Mouse (Mus musculus) E14TG2a.4 (cell line): Measurements from ENCODE around the gene Zfp341.

Experiments used
- CTCF ChIP-seq: conservative IDR thresholded peaks from 2 replicates; pipeline ENCODE4 v1.5.1; 2014; ENCODE audit warnings: low read length
- NANOG ChIP-seq: IDR thresholded peaks from 2 replicates; pipeline ENCODE4 v1.6.1; 2014; ENCODE audit warnings: borderline replicate concordance, low read length, mixed read lengths
- POU5F1 ChIP-seq: IDR thresholded peaks from 2 replicates; pipeline ENCODE4 v1.6.1; 2014; ENCODE audit warnings: low read length, borderline replicate concordance

GRCm38 (mm10) chr2:154638521-154638920, 25.4 kb downstream of the Zfp341 start:
- TF ChIP-seq CTCF (peak; percentile 64), NANOG (no peak), POU5F1 (no peak)
